Mouse (Mus musculus) embryonic facial prominence, embryonic 11.5 days (tissue): ENCODE measurements around the gene 2300009A05Rik. TPM values are rescaled to one million over a fixed set of nuclear protein-coding genes. Genes with fewer than 3 reads are reported as not detected.

ENCODE experiments used
- ATAC-seq: fragments of 200-750 bp; cut with Nextera tagmentation; replicated peaks from 2 replicates; pipeline ENCODE4 v1.8.0; 2017; ENCODE audit warnings: low read depth; ENCODE audit not compliant: insufficient number of reproducible peaks, low FRiP score, low TSS enrichment
- DNase-seq: peaks from one replicate; pipeline ENCODE4 v3.0.0-alpha.2; 2015; ENCODE audit warnings: low spot score
- H3K27ac ChIP-seq: fragments of 300-500 bp; sonication (generic); replicated peaks from 2 replicates; pipeline ENCODE4 v1.5.1; 2014; ENCODE audit warnings: mild to moderate bottlenecking, low read depth, low read length, control low read depth
- H3K27me3 ChIP-seq: fragments of 300-500 bp; sonication (generic); 2 replicates; pipeline ENCODE4 v1.6.1; 2014; ENCODE audit warnings: mild to moderate bottlenecking, low read length, moderate library complexity, mixed read lengths; ENCODE audit not compliant: control insufficient read depth, insufficient read depth
- H3K36me3 ChIP-seq: fragments of 300-500 bp; sonication (generic); replicated peaks from 2 replicates; pipeline ENCODE4 v1.6.1; 2014; ENCODE audit warnings: low read depth, mild to moderate bottlenecking, low read length, moderate library complexity, mixed read lengths; ENCODE audit not compliant: control insufficient read depth, insufficient read depth
- H3K4me1 ChIP-seq: fragments of 300-500 bp; sonication (generic); 2 replicates; pipeline ENCODE4 v1.6.1; 2014; ENCODE audit warnings: low read length, mixed read lengths; ENCODE audit not compliant: control insufficient read depth, insufficient read depth
- H3K4me2 ChIP-seq: fragments of 300-500 bp; sonication (generic); 2 replicates; pipeline ENCODE4 v1.6.1; 2014; ENCODE audit warnings: low read depth, mild to moderate bottlenecking, control low read depth, low read length, moderate library complexity
- H3K4me3 ChIP-seq: fragments of 300-500 bp; sonication (generic); 2 replicates; pipeline ENCODE4 v1.5.1; 2014; ENCODE audit warnings: low read depth, low read length, control low read depth
- H3K9ac ChIP-seq: fragments of 300-500 bp; sonication (generic); replicated peaks from 2 replicates; pipeline ENCODE4 v1.6.1; 2014; ENCODE audit warnings: mild to moderate bottlenecking, control low read depth, low read length
- H3K9me3 ChIP-seq: fragments of 300-500 bp; sonication (generic); replicated peaks from 2 replicates; pipeline ENCODE4 v1.6.1; 2016; ENCODE audit warnings: mild to moderate bottlenecking, low read length, inconsistent platforms, mixed read lengths; ENCODE audit not compliant: control insufficient read depth
- WGBS: fragments of 180-500 bp; shearing (Covaris S2); extraction: QIAGEN DNeasy Blood & Tissue Kit; methylation state at CpG from one replicate; pipeline ENCODE4 v1.1.7; 2014; 5-methylcytosine and 5-hydroxymethylcytosine counted together
- polyA plus RNA-seq: library from polyadenylated mRNA; unstranded; fragments of >200 nt; fragmentation: Nextera tagmentation; extraction: Ambion mirVana; gene quantifications from 2 replicates; pipeline ENCODE4 v1.2.1, GENCODE M21; 2014

Gene 2300009A05Rik
- polyA plus RNA-seq, 1 experiment from 2014 or later = 37.3 TPM

- Histone ChIP-seq H3K36me3 (no peaks in the 10 kb centered on the region), H3K27me3 (no peaks in the 10 kb centered on the region), H3K9ac (no peak overlapping the region), H3K9me3 (no peaks in the 10 kb centered on the region), H3K4me3 (no peak overlapping the region), H3K4me2 (no peak overlapping the region), H3K27ac (no peak overlapping the region), H3K4me1 (no peaks in the 10 kb centered on the region)
- ATAC-seq = no peak
- WGBS = 80% methylated on average over 2 of the region's 2 CpGs
- DNase-seq = no peak
Observed at GRCm38 (mm10) chr9:63391307-63391706, 7.7 kb downstream of the 2300009A05Rik start.

- Histone ChIP-seq H3K4me1 (no peaks in the 10 kb centered on the region), H3K4me3 (no peak overlapping the region), H3K27me3 (no peaks in the 10 kb centered on the region), H3K9ac (no peak overlapping the region), H3K4me2 (no peak overlapping the region), H3K36me3 (no peaks in the 10 kb centered on the region), H3K9me3 (no peaks in the 10 kb centered on the region), H3K27ac (no peak overlapping the region)
- DNase-seq = no peak
- ATAC-seq = no peak
- 95% methylated on average over 4 of the region's 4 CpGs for WGBS
Observed at GRCm38 (mm10) chr9:63382761-63383160, 16.3 kb downstream of the 2300009A05Rik start.

- no peak overlapping the region for H3K4me3 ChIP-seq
- WGBS = 81% methylated on average over 3 of the region's 3 CpGs
- H3K27me3 ChIP-seq = no peaks in the 10 kb centered on the region
- H3K4me1 ChIP-seq = no peaks in the 10 kb centered on the region
- H3K9ac ChIP-seq = no peak overlapping the region
- H3K4me2 ChIP-seq = no peak overlapping the region
- no peaks in the 10 kb centered on the region for H3K36me3 ChIP-seq
- ATAC-seq (no peak), DNase-seq (no peak)
- H3K27ac ChIP-seq = no peak overlapping the region
- no peaks in the 10 kb centered on the region for H3K9me3 ChIP-seq
Observed at GRCm38 (mm10) chr9:63380326-63380725, 18.7 kb downstream of the 2300009A05Rik start.

- Histone ChIP-seq H3K36me3 (no peaks in the 10 kb centered on the region), H3K9me3 (no peaks in the 10 kb centered on the region), H3K4me2 (peak overlapping the region; percentile 76), H3K27me3 (no peaks in the 10 kb centered on the region), H3K4me1 (no peaks in the 10 kb centered on the region), H3K4me3 (peak overlapping the region; percentile 78), H3K9ac (peak overlapping the region; percentile 87), H3K27ac (no peak overlapping the region)
- 20% methylated on average over 8 of the region's 8 CpGs for WGBS
- no peak for ATAC-seq
- DNase-seq = no peak
Observed at GRCm38 (mm10) chr9:63378174-63378573, 20.9 kb downstream of the 2300009A05Rik start.

- 1% methylated on average over 52 of the region's 58 CpGs for WGBS
- H3K9me3 ChIP-seq = no peaks in the 10 kb centered on the region
Observed at GRCm38 (mm10) chr9:63377270-63378142, 21.5 kb downstream of the 2300009A05Rik start, which contains the start of gene Map2k5. Map2k5 (minus strand) TSS chr9:63377902.

GRCm38 (mm10) chr9:63373315-63373714, 25.7 kb downstream of the 2300009A05Rik start:
- H3K4me3 ChIP-seq = no peak overlapping the region
- no peak for DNase-seq
- H3K27me3 ChIP-seq = no peaks in the 10 kb centered on the region
- no peak overlapping the region for H3K9ac ChIP-seq
- no peak overlapping the region for H3K4me2 ChIP-seq
- no peak for ATAC-seq
- 89% methylated on average over 2 of the region's 2 CpGs for WGBS
- H3K4me1 ChIP-seq = no peaks in the 10 kb centered on the region
- H3K36me3 ChIP-seq = no peaks in the 10 kb centered on the region
- no peaks in the 10 kb centered on the region for H3K9me3 ChIP-seq
- H3K27ac ChIP-seq = no peak overlapping the region

More at GRCm38 (mm10) chr9:63377270-63378142, 21.5 kb downstream of the 2300009A05Rik start, which contains the start of gene Map2k5:
- DNase-seq (peak; percentile 91), ATAC-seq (peak; percentile 91)
- Histone ChIP-seq H3K27me3 (no peaks in the 10 kb centered on the region), H3K9ac (peak within 1 kb of the TSS; percentile 87), H3K4me2 (peak within 1 kb of the TSS; percentile 76), H3K36me3 (no peaks in the 10 kb centered on the region), H3K4me1 (no peaks in the 10 kb centered on the region), H3K4me3 (peak within 1 kb of the TSS; percentile 78), H3K27ac (peak within 1 kb of the TSS; percentile 77)

GRCm38 (mm10) chr9:63372541-63372940, 26.5 kb downstream of the 2300009A05Rik start:
- H3K27ac ChIP-seq = no peak overlapping the region
- no peak for DNase-seq
- no peaks in the 10 kb centered on the region for H3K36me3 ChIP-seq
- H3K9ac ChIP-seq = no peak overlapping the region
- no peak overlapping the region for H3K4me3 ChIP-seq
- WGBS = 71% methylated on average over 8 of the region's 8 CpGs
- no peak for ATAC-seq
- no peaks in the 10 kb centered on the region for H3K9me3 ChIP-seq
- H3K4me1 ChIP-seq = no peaks in the 10 kb centered on the region
- H3K4me2 ChIP-seq = no peak overlapping the region
- H3K27me3 ChIP-seq = no peaks in the 10 kb centered on the region

GRCm38 (mm10) chr9:63360410-63360809, 38.6 kb downstream of the 2300009A05Rik start:
- no peak overlapping the region for H3K4me2 ChIP-seq
- no peaks in the 10 kb centered on the region for H3K27me3 ChIP-seq
- ATAC-seq (no peak), DNase-seq (no peak)
- H3K9me3 ChIP-seq = no peaks in the 10 kb centered on the region
- no peaks in the 10 kb centered on the region for H3K4me1 ChIP-seq
- no peak overlapping the region for H3K27ac ChIP-seq
- no peak overlapping the region for H3K4me3 ChIP-seq
- no peaks in the 10 kb centered on the region for H3K36me3 ChIP-seq
- WGBS = 51% methylated on average over 3 of the region's 3 CpGs
- no peak overlapping the region for H3K9ac ChIP-seq
